Mouse (Mus musculus): ENCODE data around the gene Tmem167b.
"Not testable (repeated sequence)": the region's sequence is repeated elsewhere in the genome, so short reads cannot be mapped to it uniquely, and the experiment has no call there.

Tmem167b gene

GRCm38 (mm10) chr3:108562133-108562730 lies at the start of gene Tmem167b:
Tmem167b (minus strand) TSS chr3:108562466.
- DNase-seq (ENCODE audit: low read depth, low spot score) = peak; percentile 99

GRCm38 (mm10) chr3:108608906-108609305 lies 46.6 kb upstream of the Tmem167b start:
- DNase-seq (ENCODE audit: low read depth, low spot score) = no peak

GRCm38 (mm10) chr3:108591530-108592522 lies 29.6 kb upstream of the Tmem167b start:
- DNase-seq (ENCODE audit: low read depth, low spot score) = no peak

- peak; percentile 99 for DNase-seq (ENCODE audit: low read depth, low spot score)
Observed at GRCm38 (mm10) chr3:108590786-108591529, 28.7 kb upstream of the Tmem167b start, which contains the start of gene Wdr47. Wdr47 (plus strand) TSS chr3:108591279.

GRCm38 (mm10) chr3:108588446-108588845 lies 26.2 kb upstream of the Tmem167b start:
- DNase-seq (ENCODE audit: low read depth, low spot score) = peak; percentile 65

GRCm38 (mm10) chr3:108584580-108584979 lies 22.3 kb upstream of the Tmem167b start:
- DNase-seq (ENCODE audit: low read depth, low spot score) = no peak

- DNase-seq (ENCODE audit: low read depth, low spot score) = no peak
Observed at GRCm38 (mm10) chr3:108574018-108574417, 11.8 kb upstream of the Tmem167b start.

- no peak for DNase-seq (ENCODE audit: low read depth, low spot score)
Observed at GRCm38 (mm10) chr3:108572309-108573010, 10.2 kb upstream of the Tmem167b start.

- peak; percentile 98 for DNase-seq (ENCODE audit: low read depth, low spot score)
Observed at GRCm38 (mm10) chr3:108571443-108572294, 9.4 kb upstream of the Tmem167b start, which contains the start of gene Taf13. Taf13 (plus strand) TSS chr3:108571698.

GRCm38 (mm10) chr3:108570813-108571212 lies 8.5 kb upstream of the Tmem167b start:
- no peak for DNase-seq (ENCODE audit: low read depth, low spot score)

- DNase-seq (ENCODE audit: low read depth, low spot score) = not testable (repeated sequence)
Observed at GRCm38 (mm10) chr3:108569636-108570035, 7.4 kb upstream of the Tmem167b start.

- DNase-seq (ENCODE audit: low read depth, low spot score) = peak; percentile 36
Observed at GRCm38 (mm10) chr3:108567990-108568877, 6.0 kb upstream of the Tmem167b start.

- peak; percentile 87 for DNase-seq (ENCODE audit: low read depth, low spot score)
Observed at GRCm38 (mm10) chr3:108563309-108563708, 1.0 kb upstream of the Tmem167b start.

GRCm38 (mm10) chr3:108562777-108563271 lies 558 bp upstream of the Tmem167b start:
- DNase-seq (ENCODE audit: low read depth, low spot score) = no peak

GRCm38 (mm10) chr3:108557888-108558287 lies 4.4 kb downstream of the Tmem167b start:
- no peak for DNase-seq (ENCODE audit: low read depth, low spot score)

GRCm38 (mm10) chr3:108554587-108555312 lies 7.5 kb downstream of the Tmem167b start:
- DNase-seq (ENCODE audit: low read depth, low spot score) = peak; percentile 97

GRCm38 (mm10) chr3:108554111-108554561 lies 8.1 kb downstream of the Tmem167b start:
- peak; percentile 74 for DNase-seq (ENCODE audit: low read depth, low spot score)

- DNase-seq (ENCODE audit: low read depth, low spot score) = no peak
Observed at GRCm38 (mm10) chr3:108542299-108542698, 20.0 kb downstream of the Tmem167b start.

Data from ZHBTc4 (cell line).